Mouse (Mus musculus) CD4-positive, CD25-positive, alpha-beta regulatory T cell, adult 2 months (primary cell): ENCODE results near the gene Chic1.

Source experiments
- DNase-seq: peaks from one replicate; pipeline ENCODE4 v3.0.0-alpha.2; 2012; ENCODE audit warnings: low read depth, low spot score

Chic1 gene

GRCm38 (mm10) chrX:103356287-103356686, at the start of gene Chic1:
TSS of gene Chic1 (plus strand) at chrX:103356476.
- peak; percentile 64 for DNase-seq

DNA sequence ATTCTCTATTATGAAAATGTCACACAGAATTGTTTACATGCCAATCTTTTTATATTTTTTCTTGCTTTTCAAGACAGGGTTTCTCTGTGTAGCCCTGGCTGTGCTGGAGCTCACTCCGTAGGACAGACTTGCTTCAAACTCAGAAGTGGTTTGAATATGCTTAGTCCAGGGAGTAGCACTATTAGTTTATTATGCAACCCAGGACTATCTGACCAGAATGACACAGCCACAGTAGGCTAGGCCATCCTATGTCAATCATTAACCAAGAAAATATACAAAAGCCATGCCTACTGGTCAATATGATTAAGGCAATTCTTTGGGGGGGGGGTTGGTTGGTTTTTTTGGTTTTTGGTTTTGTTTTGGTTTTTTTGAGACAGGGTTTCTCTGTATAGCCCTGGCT, 48.0 kb upstream of the Chic1 start:
- no peak for DNase-seq

DNA sequence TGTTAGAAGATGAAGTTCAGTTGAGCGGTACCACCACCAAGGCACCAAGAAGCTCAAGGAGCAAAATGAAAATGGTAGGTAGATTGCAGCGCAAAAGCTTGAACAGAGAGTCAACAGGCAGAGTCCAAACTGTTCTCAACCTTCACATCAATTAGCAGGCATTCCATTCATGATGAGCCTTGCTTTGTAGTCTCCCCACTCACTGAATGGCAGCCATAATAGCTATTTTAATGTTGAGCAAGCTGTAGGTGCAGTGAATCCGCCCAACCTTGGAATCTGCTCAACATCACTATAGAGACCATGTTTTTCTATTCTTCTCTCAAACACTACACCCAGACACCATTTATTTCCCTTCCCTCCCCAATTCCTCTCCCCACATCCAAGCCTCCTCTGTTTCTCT, 44.6 kb upstream of the Chic1 start:
- no peak for DNase-seq

DNA sequence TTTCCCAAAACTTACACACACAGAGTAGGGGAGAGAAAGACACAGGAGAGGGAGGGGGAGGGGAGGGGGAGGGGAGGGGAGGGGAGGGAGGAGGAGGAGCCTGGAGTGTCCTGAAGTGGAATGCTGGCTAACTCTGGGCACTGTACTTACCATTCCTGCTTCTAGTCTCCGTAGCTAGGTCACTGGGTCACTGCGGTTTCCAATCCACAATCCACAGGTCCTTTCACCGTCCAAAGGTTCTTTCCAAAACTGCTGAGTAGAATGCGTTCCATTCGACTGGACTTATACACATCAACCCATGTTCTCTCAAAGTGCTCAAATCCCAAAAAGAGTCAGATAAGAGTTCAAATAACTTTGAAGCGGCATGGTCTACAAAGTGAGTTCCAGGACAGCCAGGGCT, 42.1 kb upstream of the Chic1 start:
- no peak for DNase-seq

DNA sequence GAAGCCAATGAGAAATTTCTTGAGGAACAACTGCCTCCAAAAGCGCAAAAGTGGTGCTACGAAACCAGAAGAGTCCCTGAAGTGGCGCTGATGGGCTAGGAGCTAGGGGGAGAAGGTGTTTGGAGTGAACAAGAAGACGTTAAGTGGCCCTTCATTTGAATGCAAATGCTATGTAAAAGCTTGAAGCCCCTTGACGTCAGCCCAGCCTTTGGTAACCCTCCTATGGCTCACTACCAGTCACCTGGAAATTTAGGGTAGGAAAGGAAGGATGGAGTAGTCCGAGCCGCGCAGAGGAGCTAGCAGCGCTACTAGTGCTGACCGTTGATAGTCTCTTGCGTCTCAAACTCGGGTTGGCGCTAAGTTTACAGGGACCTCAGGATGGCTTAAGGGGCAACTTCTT, 35.1 kb upstream of the Chic1 start, which contains the start of gene Cdx4:
Gene Cdx4 (plus strand): TSS at position 253 of the 400 bp plus-strand sequence.
- DNase-seq = no peak

DNA sequence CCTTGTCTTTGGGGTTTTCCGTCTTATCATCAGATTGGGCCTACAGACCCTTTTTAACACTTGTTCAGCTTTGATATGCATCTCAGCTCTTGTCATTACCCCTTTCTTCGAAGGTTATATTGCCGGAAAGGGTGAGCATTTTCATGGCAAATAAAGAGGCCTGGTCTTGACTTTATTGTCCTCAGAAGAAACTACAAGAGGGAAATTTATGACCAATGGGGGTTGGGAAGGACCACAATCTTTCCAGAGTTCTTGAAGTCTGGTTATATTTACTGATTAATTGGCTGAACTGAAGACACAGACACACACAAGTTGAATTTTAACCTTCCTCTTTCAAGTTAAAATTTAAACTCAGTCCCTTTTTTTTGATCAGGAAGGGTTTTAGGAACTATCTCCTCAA, 30.4 kb upstream of the Chic1 start:
- no peak for DNase-seq

DNA sequence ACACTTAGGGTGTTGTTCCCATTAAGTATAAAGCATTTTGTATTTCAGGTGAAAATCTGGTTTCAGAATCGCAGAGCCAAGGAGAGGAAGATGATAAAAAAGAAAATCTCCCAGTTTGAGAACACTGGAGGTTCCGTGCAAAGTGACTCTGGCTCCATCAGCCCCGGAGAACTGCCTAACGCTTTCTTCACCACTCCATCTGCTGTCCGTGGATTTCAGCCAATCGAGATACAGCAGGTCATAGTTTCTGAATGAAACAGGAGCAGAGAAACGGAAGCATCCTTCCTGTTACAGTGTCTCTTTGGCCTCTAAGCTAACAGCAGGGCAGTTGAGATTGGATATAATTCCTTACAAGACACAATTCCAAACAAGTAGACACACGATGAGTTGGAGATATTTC, 26.9 kb upstream of the Chic1 start:
- no peak for DNase-seq

DNA sequence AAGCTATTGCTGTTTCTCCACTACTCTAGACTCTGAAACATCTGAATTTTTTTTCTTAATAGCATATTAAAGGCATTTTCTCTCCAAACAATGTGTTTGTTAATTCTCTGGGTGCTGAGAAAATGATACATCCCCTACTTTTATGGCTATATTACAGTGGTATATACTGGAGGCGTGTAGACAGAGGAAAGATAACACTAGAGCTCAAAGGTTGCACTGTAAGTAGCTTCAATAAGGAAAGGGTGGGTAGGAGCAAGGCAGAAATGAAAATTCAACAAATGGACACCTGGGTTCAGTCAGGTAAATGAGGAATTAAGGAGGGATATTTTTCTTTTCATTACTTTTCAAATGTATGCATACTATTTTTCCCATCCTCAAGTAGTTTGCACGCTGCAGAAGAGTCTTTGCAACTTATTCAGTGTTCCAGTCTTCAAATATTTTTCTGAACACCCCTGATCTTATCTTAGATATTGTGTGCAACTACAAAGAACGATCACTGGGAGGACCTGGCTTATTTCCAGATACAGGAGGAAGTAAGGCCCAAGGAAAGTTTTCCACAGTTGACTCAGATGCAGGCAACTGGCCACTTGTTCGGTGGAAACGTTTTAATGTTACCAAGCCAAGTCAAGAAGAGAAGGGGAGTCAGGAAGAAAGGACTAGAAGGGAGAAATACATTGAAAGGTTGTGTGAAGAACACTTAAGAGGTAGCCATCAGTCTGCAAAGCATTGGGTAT, 25.0 kb upstream of the Chic1 start:
- no peak for DNase-seq

DNA sequence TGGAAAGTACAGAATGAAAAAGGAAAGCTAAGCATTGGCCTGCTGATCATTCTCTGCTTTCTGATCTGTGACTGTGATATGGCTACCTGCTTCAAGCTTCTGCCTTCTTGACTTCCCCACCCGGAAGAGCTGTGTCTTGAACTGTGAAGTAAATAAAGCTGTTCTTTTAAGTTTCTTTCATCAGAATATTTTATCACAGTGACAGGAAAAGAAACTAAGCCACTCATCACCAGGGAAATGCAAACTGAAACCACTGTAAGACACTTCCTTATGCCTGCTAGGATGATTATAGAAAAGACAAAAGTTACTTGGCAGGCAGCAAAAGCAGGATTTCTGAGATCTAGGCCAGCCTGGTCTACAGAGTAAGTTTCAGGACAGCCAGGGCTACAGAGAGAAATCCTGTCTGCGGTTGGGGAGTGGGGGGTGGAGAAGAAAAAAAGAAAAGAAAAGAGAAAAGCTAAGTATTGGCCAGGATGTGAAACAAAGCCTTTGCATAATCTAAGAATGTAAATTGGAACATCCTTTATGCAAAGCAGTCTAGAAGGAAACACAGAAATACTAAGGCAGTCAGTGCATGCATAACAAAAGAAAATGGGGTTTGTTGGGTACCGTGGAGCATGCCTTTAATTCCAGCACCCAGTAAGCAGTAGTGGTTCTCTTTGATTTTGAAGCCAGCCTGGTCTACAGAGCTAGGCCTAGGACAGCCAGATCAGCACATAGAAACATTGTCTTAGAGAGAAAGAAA, 14.7 kb upstream of the Chic1 start:
- DNase-seq = peak; percentile 10

GRCm38 (mm10) chrX:103355784-103356183, 492 bp upstream of the Chic1 start:
- DNase-seq = no peak

DNA sequence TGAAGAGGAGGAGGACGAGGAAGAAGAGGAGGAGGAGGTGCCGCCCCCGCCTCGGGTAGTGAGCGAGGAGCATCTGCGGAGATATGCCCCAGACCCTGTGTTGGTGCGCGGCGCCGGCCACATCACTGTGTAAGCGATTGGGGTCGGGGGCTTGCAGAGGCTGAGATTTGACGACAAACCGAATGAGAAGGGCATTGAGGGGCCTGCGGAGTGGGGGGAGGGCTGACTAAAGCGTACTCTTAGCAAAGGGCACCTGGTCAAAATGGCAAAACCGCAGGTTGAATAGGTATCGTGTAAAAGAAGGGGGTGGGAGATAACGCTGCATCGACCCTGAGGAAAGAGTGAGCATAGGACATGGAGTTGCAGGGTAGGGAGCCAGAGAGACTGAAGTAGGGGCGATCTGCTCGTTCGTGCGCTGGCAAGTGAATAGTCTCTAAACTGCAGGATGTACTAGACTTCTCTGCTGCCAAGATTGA, 523 bp downstream of the Chic1 start:
- DNase-seq = peak; percentile 6

DNA sequence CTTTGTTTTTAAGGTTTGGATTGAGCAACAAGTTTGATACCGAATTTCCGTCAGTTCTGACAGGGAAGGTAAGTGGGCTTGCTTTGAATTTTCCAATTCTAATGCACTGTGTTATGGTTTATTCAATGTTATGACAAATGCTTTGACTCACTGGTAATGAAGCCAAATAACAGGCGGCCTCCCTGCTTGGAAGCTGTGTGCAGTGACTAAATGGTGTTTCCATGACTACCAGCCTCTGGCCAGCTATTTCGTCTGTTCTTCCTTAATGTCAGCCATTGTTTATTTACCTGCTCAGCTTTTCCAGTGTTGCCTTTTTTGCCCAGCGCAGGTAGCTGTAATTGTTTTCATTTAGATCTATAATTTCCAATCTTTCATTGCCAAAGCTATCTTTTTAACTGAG, 9.9 kb downstream of the Chic1 start:
- no peak for DNase-seq

- DNase-seq = no peak
Observed at GRCm38 (mm10) chrX:103368650-103369049, 12.4 kb downstream of the Chic1 start.

DNA sequence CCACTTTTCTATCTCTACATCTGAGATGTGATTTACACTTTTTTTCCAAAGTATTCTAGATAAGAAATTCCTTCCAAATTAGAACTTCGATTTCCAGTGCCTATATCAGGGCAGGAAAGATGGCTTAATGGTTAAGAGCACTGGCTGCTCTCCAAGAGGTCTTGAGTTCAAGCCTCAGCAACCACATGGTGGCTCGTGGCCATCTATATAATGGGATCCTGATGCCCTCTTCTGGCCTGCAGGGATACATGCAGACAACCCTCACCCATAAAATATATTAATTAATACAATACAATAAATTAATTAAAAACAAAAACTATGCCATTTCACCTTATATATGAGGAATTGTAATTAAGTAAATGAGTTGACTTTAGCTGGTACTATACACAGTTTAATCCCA, 14.9 kb downstream of the Chic1 start:
- peak; percentile 43 for DNase-seq

- DNase-seq = peak; percentile 55
Observed at GRCm38 (mm10) chrX:103371627-103372026, 15.4 kb downstream of the Chic1 start.

- DNase-seq = peak; percentile 9
Observed at GRCm38 (mm10) chrX:103374250-103374649, 18.0 kb downstream of the Chic1 start.

GRCm38 (mm10) chrX:103384528-103384927, 28.3 kb downstream of the Chic1 start:
- DNase-seq = no peak

GRCm38 (mm10) chrX:103388131-103388530, 31.9 kb downstream of the Chic1 start:
- no peak for DNase-seq

GRCm38 (mm10) chrX:103393841-103394240, 37.6 kb downstream of the Chic1 start:
- peak; percentile 16 for DNase-seq

DNA sequence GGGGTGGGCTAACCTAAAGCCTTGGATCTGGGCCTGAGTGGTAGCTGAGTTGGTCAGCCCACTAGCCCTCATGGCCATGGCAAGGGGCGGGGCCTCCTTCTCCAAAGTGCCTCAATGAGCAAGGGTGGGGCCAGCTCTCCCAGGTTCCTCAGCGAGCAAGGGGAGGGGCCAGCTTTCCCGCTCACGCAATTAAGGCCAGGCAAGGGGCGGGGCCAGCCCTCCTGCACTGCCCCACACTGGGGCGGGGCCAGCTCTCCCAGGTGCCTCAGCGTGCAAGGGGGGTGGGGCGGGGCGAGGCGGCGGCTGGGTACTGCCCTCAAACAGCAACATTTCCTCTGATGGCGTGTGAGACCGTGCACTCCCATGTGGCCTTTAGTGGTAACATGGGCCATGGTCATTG, 48.7 kb downstream of the Chic1 start:
- DNase-seq = no peak

DNA sequence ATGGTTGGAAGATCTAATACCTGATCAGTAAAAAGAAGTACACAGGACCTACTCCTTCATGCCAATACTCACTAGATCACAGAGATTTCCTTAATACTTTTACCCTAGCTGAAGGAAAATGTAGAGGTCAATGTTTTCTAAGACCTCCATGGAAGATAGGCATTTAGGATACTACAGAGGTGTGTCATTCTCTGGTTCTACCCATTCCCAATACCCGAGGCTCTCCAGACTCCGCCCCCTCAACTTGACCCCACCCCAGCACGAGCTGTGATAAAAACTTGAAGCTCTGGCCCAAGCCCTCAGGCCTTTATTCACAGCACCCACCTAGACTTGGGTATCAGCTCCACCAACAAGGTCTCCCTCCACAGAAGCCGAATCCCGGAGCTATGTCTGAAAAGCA, 57.9 kb downstream of the Chic1 start, which contains the start of gene Tsx:
Gene Tsx (plus strand): TSS at position 301 of the 400 bp plus-strand sequence.
- DNase-seq = no peak

- no peak for DNase-seq
Observed at GRCm38 (mm10) chrX:103421710-103422109, 65.4 kb downstream of the Chic1 start, which contains the start of gene Gm26992. TSS of gene Gm26992 (plus strand) at chrX:103422010.

DNA sequence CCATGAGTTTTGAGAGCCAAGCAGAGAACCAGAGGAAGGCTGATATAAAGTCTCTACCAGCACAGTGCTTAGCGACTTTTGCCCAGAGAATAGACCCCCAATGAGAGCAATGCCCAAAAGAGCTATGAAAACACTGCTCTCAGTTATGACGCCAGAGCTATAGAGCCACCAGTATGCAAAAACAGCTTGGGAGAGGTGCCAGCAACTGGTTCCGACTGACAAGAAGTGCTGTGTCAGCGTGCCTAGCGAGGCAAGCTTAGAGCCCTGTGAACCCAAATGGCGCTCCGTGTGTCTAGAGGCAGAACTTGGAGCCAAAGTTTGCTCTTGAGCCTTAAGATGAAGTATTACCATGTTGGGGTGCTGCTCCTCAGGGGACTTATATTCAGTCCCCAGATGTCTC, 71.4 kb downstream of the Chic1 start:
- DNase-seq = no peak
